Mouse (Mus musculus) ES-E14 (cell line): ENCODE measurements around the gene Ppp1r9a.

Experiments used
- CHD2 ChIP-seq: IDR thresholded peaks from 2 replicates; pipeline ENCODE4 v1.6.1; 2014; ENCODE audit warnings: mild to moderate bottlenecking, low read depth, low read length, inconsistent platforms
- ZNF384 ChIP-seq: IDR thresholded peaks from 2 replicates; pipeline ENCODE4 v1.6.1; 2012; ENCODE audit warnings: low read depth, low read length, inconsistent platforms

GRCm38 (mm10) chr6:5151171-5151570 is 248.5 kb downstream of the Ppp1r9a start:
- no peak for TF ChIP-seq CHD2
- no peak for TF ChIP-seq ZNF384
